Mouse (Mus musculus): Measurements from ENCODE around the gene Axl. TPM values are rescaled to one million over a fixed set of nuclear protein-coding genes. Genes with fewer than 3 reads are reported as not detected.

Axl gene
- polyA plus RNA-seq, 1 experiment, result 232 TPM

GRCm38 (mm10) chr7:25783746-25784145 is 4.8 kb downstream of the Axl start:
- no peak for TF ChIP-seq CTCF (IDR thresholded peaks at IDR 0.05; ENCODE audit: borderline replicate concordance, insufficient read depth, low read length)
- TF ChIP-seq POLR2A (IDR thresholded peaks at IDR 0.05; ENCODE audit: low read depth, low read length), result 0 out of 2 replicates have a peak, but pooled peaks have one; percentile 16
- Histone ChIP-seq H3K27ac (ENCODE audit: insufficient read depth, low read length) (peak overlapping the region; percentile 99), H3K4me3 (ENCODE audit: insufficient read depth, low read length) (no peak overlapping the region)

GRCm38 (mm10) chr7:25782744-25783143 is 5.8 kb downstream of the Axl start:
- no peak for TF ChIP-seq CTCF (IDR thresholded peaks at IDR 0.05; ENCODE audit: borderline replicate concordance, insufficient read depth, low read length)
- TF ChIP-seq POLR2A (IDR thresholded peaks at IDR 0.05; ENCODE audit: low read depth, low read length), result no peak
- Histone ChIP-seq H3K27ac (ENCODE audit: insufficient read depth, low read length) (peak overlapping the region; percentile 99), H3K4me1 (ENCODE audit: control insufficient read depth, insufficient read depth, low read length) (peaks cover 28% of the 10 kb centered on the region), H3K4me3 (ENCODE audit: insufficient read depth, low read length) (peak overlapping the region; percentile 24)

More at GRCm38 (mm10) chr7:25783746-25784145, 4.8 kb downstream of the Axl start:
- peaks cover 28% of the 10 kb centered on the region for H3K4me1 ChIP-seq (ENCODE audit: control insufficient read depth, insufficient read depth, low read length)

DNA sequence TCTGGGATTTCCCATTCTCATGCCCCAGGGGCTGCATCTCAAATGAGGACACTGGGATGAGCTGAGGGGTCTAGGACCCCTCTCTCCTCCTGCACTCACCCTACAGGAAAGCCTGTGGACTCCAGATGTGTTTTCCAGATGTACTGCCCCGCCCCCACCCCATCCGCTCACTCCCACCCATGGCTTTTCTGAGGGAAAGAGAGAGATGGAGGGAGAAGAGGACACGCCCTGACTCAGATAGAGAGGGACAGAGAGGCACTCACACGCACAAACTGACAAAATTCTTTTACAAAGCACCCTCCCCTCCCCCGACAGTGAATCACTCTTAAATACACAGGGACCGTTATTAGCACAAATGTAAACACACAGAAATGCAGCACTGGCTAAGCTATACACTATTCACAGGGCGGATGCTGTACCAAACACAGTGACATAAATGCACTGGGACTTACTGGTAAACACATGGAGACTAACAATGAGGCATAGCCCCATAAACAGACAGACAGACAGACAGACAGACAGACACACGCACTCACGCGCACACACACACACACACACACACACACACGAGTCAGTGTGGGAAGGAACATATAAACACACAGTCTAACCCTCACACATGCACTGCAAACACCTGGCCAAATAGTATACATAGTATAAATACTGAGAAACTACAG is 6.4 kb downstream of the Axl start:
- peak overlapping the region; percentile 24 for H3K4me3 ChIP-seq (ENCODE audit: insufficient read depth, low read length)
- TF ChIP-seq POLR2A (IDR thresholded peaks at IDR 0.05; ENCODE audit: low read depth, low read length) (0 out of 2 replicates have a peak, but pooled peaks have one; percentile 14), CTCF (IDR thresholded peaks at IDR 0.05; ENCODE audit: borderline replicate concordance, insufficient read depth, low read length) (no peak)
- peaks cover 28% of the 10 kb centered on the region for H3K4me1 ChIP-seq (ENCODE audit: control insufficient read depth, insufficient read depth, low read length)
- H3K27ac ChIP-seq (ENCODE audit: insufficient read depth, low read length), result peak overlapping the region; percentile 99

GRCm38 (mm10) chr7:25781321-25781936 is 7.1 kb downstream of the Axl start:
- peaks cover 24% of the 10 kb centered on the region for H3K4me1 ChIP-seq (ENCODE audit: control insufficient read depth, insufficient read depth, low read length)
- TF ChIP-seq CTCF (IDR thresholded peaks at IDR 0.05; ENCODE audit: borderline replicate concordance, insufficient read depth, low read length), result no peak
- TF ChIP-seq POLR2A (IDR thresholded peaks at IDR 0.05; ENCODE audit: low read depth, low read length), result peak; percentile 48
- no peak overlapping the region for H3K4me3 ChIP-seq (ENCODE audit: insufficient read depth, low read length)
- H3K27ac ChIP-seq (ENCODE audit: insufficient read depth, low read length), result peak overlapping the region; percentile 99

GRCm38 (mm10) chr7:25780753-25781152 is 7.8 kb downstream of the Axl start:
- H3K4me1 ChIP-seq (ENCODE audit: control insufficient read depth, insufficient read depth, low read length), result peaks cover 24% of the 10 kb centered on the region
- no peak overlapping the region for H3K4me3 ChIP-seq (ENCODE audit: insufficient read depth, low read length)
- peak overlapping the region; percentile 99 for H3K27ac ChIP-seq (ENCODE audit: insufficient read depth, low read length)
- TF ChIP-seq POLR2A (IDR thresholded peaks at IDR 0.05; ENCODE audit: low read depth, low read length), result no peak
- TF ChIP-seq CTCF (IDR thresholded peaks at IDR 0.05; ENCODE audit: borderline replicate concordance, insufficient read depth, low read length), result no peak

DNA sequence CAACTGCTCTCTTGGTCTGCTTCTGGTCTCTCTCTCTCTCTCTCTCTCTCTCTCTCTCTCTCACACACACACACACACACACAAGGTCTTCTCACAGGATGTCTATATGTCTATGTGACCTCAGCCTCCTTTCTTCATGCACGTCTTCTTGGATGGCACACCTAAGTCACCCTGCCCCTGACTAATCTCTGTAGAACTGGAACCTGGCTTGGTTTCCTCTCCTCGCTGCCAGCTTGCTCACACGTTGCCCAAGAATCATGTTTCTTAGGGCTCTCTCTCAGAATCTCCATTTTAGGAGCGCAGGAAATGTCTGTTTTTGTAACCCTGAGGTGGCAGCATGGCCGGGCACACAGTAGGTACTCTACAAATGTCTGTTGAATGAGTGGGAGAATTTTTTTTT is 8.5 kb downstream of the Axl start:
- Histone ChIP-seq H3K4me1 (ENCODE audit: control insufficient read depth, insufficient read depth, low read length) (peaks cover 22% of the 10 kb centered on the region), H3K27ac (ENCODE audit: insufficient read depth, low read length) (peak overlapping the region; percentile 99), H3K4me3 (ENCODE audit: insufficient read depth, low read length) (no peak overlapping the region)
- TF ChIP-seq CTCF (IDR thresholded peaks at IDR 0.05; ENCODE audit: borderline replicate concordance, insufficient read depth, low read length), result no peak
- peak; percentile 3; the same call in 1 of the 2 replicates for TF ChIP-seq POLR2A (IDR thresholded peaks at IDR 0.05; ENCODE audit: low read depth, low read length)

DNA sequence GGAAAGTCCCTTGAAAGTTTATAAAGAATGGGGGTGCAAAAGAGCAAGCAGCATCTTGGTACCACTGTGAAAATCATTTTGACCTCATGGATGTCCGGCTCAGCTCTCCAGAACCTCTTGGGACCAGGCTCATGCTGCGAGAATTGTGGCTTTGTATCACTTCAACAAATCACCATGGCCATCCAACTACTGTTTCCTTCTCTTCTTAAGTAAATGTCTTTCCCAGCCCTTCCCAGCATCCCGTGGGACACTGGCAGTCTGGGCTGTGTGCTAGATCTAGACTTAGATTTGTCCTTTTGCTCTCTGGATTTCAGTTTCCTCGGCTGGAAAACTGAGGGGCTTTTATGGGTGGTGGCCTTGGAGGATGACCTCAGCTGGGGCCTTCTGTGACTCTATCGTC is 20.3 kb downstream of the Axl start:
- peaks cover 5% of the 10 kb centered on the region; the same call in 1 of the 2 replicates for H3K4me1 ChIP-seq (ENCODE audit: control insufficient read depth, insufficient read depth, low read length)
- TF ChIP-seq CTCF (IDR thresholded peaks at IDR 0.05; ENCODE audit: borderline replicate concordance, insufficient read depth, low read length), result no peak
- no peak for TF ChIP-seq POLR2A (IDR thresholded peaks at IDR 0.05; ENCODE audit: low read depth, low read length)
- H3K27ac ChIP-seq (ENCODE audit: insufficient read depth, low read length), result no peak overlapping the region
- H3K4me3 ChIP-seq (ENCODE audit: insufficient read depth, low read length), result no peak overlapping the region

DNA sequence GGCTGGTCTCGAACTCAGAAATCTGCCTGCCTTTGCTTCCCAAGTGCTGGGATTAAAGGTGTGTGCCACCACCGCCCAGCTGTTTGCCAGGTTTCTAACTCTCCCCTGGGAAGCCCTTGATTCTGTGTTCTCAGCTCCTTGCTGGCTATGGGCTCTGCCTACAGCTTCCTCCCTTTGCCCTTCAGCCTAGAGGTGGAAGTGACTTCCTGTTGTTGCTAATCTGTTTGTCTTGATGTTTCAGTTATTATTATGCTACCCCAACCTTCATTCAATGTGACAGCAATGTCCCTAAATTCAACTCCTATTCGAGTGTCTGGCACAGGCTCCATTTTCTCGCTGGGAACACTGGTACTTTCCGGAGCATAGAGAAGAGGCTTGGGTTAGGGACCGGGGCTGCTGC is 22.4 kb downstream of the Axl start:
- H3K27ac ChIP-seq (ENCODE audit: insufficient read depth, low read length), result no peak overlapping the region
- no peak overlapping the region for H3K4me3 ChIP-seq (ENCODE audit: insufficient read depth, low read length)
- no peaks in the 10 kb centered on the region for H3K4me1 ChIP-seq (ENCODE audit: control insufficient read depth, insufficient read depth, low read length)
- TF ChIP-seq POLR2A (IDR thresholded peaks at IDR 0.05; ENCODE audit: low read depth, low read length), result no peak
- no peak for TF ChIP-seq CTCF (IDR thresholded peaks at IDR 0.05; ENCODE audit: borderline replicate concordance, insufficient read depth, low read length)

DNA sequence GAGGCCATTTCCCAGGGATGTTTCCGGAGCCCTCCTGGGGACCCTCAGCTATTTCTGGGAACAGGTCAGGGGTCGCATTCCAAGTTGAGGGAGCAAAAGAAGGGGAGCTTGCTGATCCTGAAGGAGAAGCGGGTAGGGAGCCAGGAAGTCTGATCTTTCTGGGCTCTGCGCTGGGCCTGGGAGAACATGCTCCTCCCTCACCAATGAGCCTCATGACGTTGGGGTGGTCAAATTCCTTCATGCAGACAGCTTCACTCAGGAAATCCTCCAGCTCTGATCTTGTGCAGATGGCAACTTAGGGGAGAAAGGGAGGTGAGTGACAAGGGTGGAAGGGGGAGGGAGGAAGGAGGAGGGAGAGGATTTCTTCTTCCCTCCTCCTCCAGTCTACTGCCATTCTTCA is 24.3 kb downstream of the Axl start:
- TF ChIP-seq POLR2A (IDR thresholded peaks at IDR 0.05; ENCODE audit: low read depth, low read length) (no peak), CTCF (IDR thresholded peaks at IDR 0.05; ENCODE audit: borderline replicate concordance, insufficient read depth, low read length) (no peak)
- Histone ChIP-seq H3K4me3 (ENCODE audit: insufficient read depth, low read length) (no peak overlapping the region), H3K4me1 (ENCODE audit: control insufficient read depth, insufficient read depth, low read length) (no peaks in the 10 kb centered on the region), H3K27ac (ENCODE audit: insufficient read depth, low read length) (no peak overlapping the region)

DNA sequence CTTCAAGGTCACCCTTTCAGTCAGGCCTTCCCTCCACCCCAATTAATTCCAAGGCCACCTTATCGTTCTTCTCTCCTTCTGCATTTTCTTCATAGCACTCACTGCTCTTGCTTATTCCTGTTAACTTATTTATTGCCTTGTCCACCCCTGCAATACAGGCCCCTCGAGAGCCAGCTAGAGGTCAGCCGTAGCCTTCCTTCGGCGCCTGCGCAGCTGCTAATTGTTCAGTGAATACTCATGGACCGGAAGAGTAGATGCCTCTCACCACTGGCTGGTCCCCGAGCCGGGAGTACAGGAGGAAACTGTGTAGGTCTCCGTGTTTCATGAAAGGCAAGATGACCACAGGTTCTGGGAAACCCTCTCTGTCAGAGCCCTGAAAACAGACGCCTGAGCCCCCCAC is 24.8 kb downstream of the Axl start:
- H3K27ac ChIP-seq (ENCODE audit: insufficient read depth, low read length), result no peak overlapping the region

More for the DNA sequence above, 24.8 kb downstream of the Axl start:
- TF ChIP-seq CTCF (IDR thresholded peaks at IDR 0.05; ENCODE audit: borderline replicate concordance, insufficient read depth, low read length), result no peak
- no peak for TF ChIP-seq POLR2A (IDR thresholded peaks at IDR 0.05; ENCODE audit: low read depth, low read length)
- Histone ChIP-seq H3K4me3 (ENCODE audit: insufficient read depth, low read length) (no peak overlapping the region), H3K4me1 (ENCODE audit: control insufficient read depth, insufficient read depth, low read length) (no peaks in the 10 kb centered on the region)

All from embryonic fibroblast, embryonic 13.5 days (primary cell).